Mouse (Mus musculus): Measurements from ENCODE around the gene Rnf11.

DNA sequence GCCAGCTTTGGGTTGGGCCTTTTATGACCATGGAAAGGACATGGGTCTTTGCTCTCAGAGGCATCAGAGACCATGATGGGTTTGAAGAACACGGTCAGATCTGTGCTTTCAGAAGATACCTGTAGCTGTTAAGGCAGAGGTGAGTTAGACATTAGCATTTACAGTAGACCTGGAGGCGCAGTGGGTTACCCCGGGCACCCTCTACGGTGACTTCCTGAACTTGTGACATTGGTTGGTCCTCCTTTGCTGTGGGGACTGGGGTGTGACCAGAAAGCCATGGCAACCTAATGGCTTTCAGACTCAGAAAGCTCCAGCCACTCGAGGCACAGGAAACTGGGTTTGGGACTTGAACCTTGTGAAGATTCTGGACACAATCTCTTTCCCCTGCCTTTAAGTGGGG, 72.3 kb downstream of the Rnf11 start:
- no peak for TF ChIP-seq POLR2A (IDR thresholded peaks at IDR 0.05; ENCODE audit: borderline replicate concordance, insufficient read depth, low read length)
- no peak for TF ChIP-seq CTCF (IDR thresholded peaks at IDR 0.05; ENCODE audit: borderline replicate concordance, insufficient read depth, low read depth, low read length)

Data from cerebellum, adult 2 months (tissue).